Mouse (Mus musculus) MEL (cell line): ENCODE results near the gene Csnk2a2. TPM values are rescaled to one million over a fixed set of nuclear protein-coding genes. Genes with fewer than 3 reads are reported as not detected.
A peak's percentile ranks its signal among the peaks of the same experiment; 100 is the strongest.

Source experiments
- DNase-seq: peaks from one replicate; pipeline ENCODE4 v3.0.0; 2011; ENCODE audit warnings: low read depth, low spot score
- H3K27ac ChIP-seq: 2 replicates; pipeline ENCODE4 v1.5.1; 2012; ENCODE audit warnings: low read depth, mild to moderate bottlenecking, control low read depth, low read length, moderate library complexity; ENCODE audit not compliant: control insufficient read depth
- H3K27me3 ChIP-seq, 2 experiments: fragments of 150-350 bp in 1 of 2; sonication (generic) in 1 of 2; 2 replicates each; pipeline ENCODE4 v1.6.1; 2012; ENCODE audit warnings: low read length in 2 of 2, mild to moderate bottlenecking in 2 of 2, improper control_type of control experiment in 1 of 2, moderate library complexity in 1 of 2; ENCODE audit not compliant: insufficient read depth in 2 of 2, control insufficient read depth in 1 of 2
- H3K36me3 ChIP-seq, 2 experiments: 2 replicates each; pipeline ENCODE4 v1.6.1; 2012 to 2014; ENCODE audit warnings: low read length in 2 of 2, improper control_type of control experiment in 1 of 2, inconsistent platforms in 1 of 2, mild to moderate bottlenecking in 1 of 2; ENCODE audit not compliant: insufficient read depth in 2 of 2, control insufficient read depth in 1 of 2
- H3K4me1 ChIP-seq, 2 experiments: fragments of 150-350 bp in 1 of 2; sonication (generic) in 1 of 2; 2 replicates each; pipeline ENCODE4 v1.6.1; 2012; ENCODE audit warnings: low read length in 2 of 2, improper control_type of control experiment in 1 of 2, mild to moderate bottlenecking in 1 of 2; ENCODE audit not compliant: insufficient read depth in 2 of 2, control insufficient read depth in 1 of 2
- H3K4me3 ChIP-seq, 2 experiments: fragments of 150-350 bp in 1 of 2; sonication (generic) in 1 of 2; 2 replicates each; pipeline ENCODE4 v1.5.1; 2012; ENCODE audit warnings: low read depth in 2 of 2, low read length in 2 of 2, mild to moderate bottlenecking in 2 of 2, moderate library complexity in 2 of 2, control low read depth in 1 of 2, improper control_type of control experiment in 1 of 2; ENCODE audit not compliant: control insufficient read depth in 1 of 2, insufficient read depth in 1 of 2
- H3K79me2 ChIP-seq: 2 replicates; pipeline ENCODE4 v1.6.1; 2012; ENCODE audit warnings: mild to moderate bottlenecking, low read length, moderate library complexity; ENCODE audit not compliant: control insufficient read depth, poor library complexity, insufficient read depth
- H3K9ac ChIP-seq: 2 replicates; pipeline ENCODE4 v1.6.1; 2012; ENCODE audit warnings: low read depth, mild to moderate bottlenecking, control low read depth, low read length, moderate library complexity; ENCODE audit not compliant: control insufficient read depth, poor library complexity, severe bottlenecking
- H3K9me3 ChIP-seq: fragments of 150-350 bp; sonication (generic); replicated peaks from 2 replicates; pipeline ENCODE4 v1.6.1; 2012; ENCODE audit warnings: mild to moderate bottlenecking, low read length, improper control_type of control experiment, moderate library complexity; ENCODE audit not compliant: insufficient read depth
- CHD2 ChIP-seq: IDR thresholded peaks from 2 replicates; pipeline ENCODE4 v1.6.1; 2011; ENCODE audit warnings: low read length, improper control_type of control experiment
- CTCF ChIP-seq, 3 experiments: IDR thresholded peaks in 2 of 3; conservative IDR thresholded peaks in 1 of 3; 2 replicates each; pipeline ENCODE4 v1.5.1; 2011 to 2012; ENCODE audit warnings: low read length in 3 of 3, low read depth in 2 of 3, mild to moderate bottlenecking in 2 of 3, improper control_type of control experiment in 1 of 3, inconsistent platforms in 1 of 3, mixed read lengths in 1 of 3, moderate library complexity in 1 of 3; ENCODE audit not compliant: control insufficient read depth in 1 of 3, insufficient read depth in 1 of 3, poor library complexity in 1 of 3, severe bottlenecking in 1 of 3
- E2F4 ChIP-seq: IDR thresholded peaks from 2 replicates; pipeline ENCODE4 v1.6.1; 2011; ENCODE audit warnings: low read depth, low read length, improper control_type of control experiment, borderline replicate concordance
- ELF1 ChIP-seq: IDR thresholded peaks from 2 replicates; pipeline ENCODE4 v1.6.1; 2014; ENCODE audit warnings: low read depth, mild to moderate bottlenecking, inconsistent platforms, low read length, improper control_type of control experiment, moderate library complexity
- EP300 ChIP-seq, 2 experiments: IDR thresholded peaks; 2 replicates each; pipeline ENCODE4 v1.6.1; 2011; ENCODE audit warnings: improper control_type of control experiment in 2 of 2, low read length in 2 of 2, low read depth in 1 of 2, mild to moderate bottlenecking in 1 of 2
- ETS1 ChIP-seq: IDR thresholded peaks from 2 replicates; pipeline ENCODE4 v1.6.1; 2012; ENCODE audit warnings: low read depth, mild to moderate bottlenecking, inconsistent platforms, low read length, improper control_type of control experiment, moderate library complexity
- GABPA ChIP-seq: IDR thresholded peaks from 2 replicates; pipeline ENCODE4 v1.6.1; 2012; ENCODE audit warnings: low read depth, mild to moderate bottlenecking, inconsistent platforms, low read length, improper control_type of control experiment, moderate library complexity
- GATA1 ChIP-seq: IDR thresholded peaks from 2 replicates; pipeline ENCODE4 v1.6.1; 2011; ENCODE audit warnings: low read depth, low read length, improper control_type of control experiment
- HCFC1 ChIP-seq: IDR thresholded peaks from 2 replicates; pipeline ENCODE4 v1.6.1; 2012; ENCODE audit warnings: low read depth, mild to moderate bottlenecking, inconsistent platforms, low read length, improper control_type of control experiment, moderate library complexity
- MAFK ChIP-seq: IDR thresholded peaks from 2 replicates; pipeline ENCODE4 v1.6.1; 2011; ENCODE audit warnings: low read depth, mild to moderate bottlenecking, low read length, improper control_type of control experiment, borderline replicate concordance
- MEF2A ChIP-seq: IDR thresholded peaks from 2 replicates; pipeline ENCODE4 v1.6.1; 2014; ENCODE audit warnings: low read depth, mild to moderate bottlenecking, inconsistent platforms, low read length, improper control_type of control experiment; ENCODE audit not compliant: poor library complexity, insufficient replicate concordance, severe bottlenecking; ENCODE audit errors: extremely low read depth
- MXI1 ChIP-seq: IDR thresholded peaks from 2 replicates; pipeline ENCODE4 v1.6.1; 2011; ENCODE audit warnings: mild to moderate bottlenecking, low read depth, low read length, improper control_type of control experiment
- MYB ChIP-seq: IDR thresholded peaks from 2 replicates; pipeline ENCODE4 v1.6.1; 2011; ENCODE audit warnings: mild to moderate bottlenecking, low read depth, low read length, improper control_type of control experiment
- MYC ChIP-seq: IDR thresholded peaks from 2 replicates; pipeline ENCODE4 v1.6.1; 2011; ENCODE audit warnings: low read depth, mild to moderate bottlenecking, low read length, improper control_type of control experiment, moderate library complexity
- POLR2AphosphoS2 ChIP-seq: IDR thresholded peaks from 2 replicates; pipeline ENCODE4 v1.6.1; 2011; ENCODE audit warnings: low read length, improper control_type of control experiment
- RAD21 ChIP-seq: IDR thresholded peaks from 2 replicates; pipeline ENCODE4 v1.6.1; 2011; ENCODE audit warnings: mild to moderate bottlenecking, low read depth, low read length, improper control_type of control experiment
- SIN3A ChIP-seq: IDR thresholded peaks from 2 replicates; pipeline ENCODE4 v1.6.1; 2012; ENCODE audit warnings: low read length, improper control_type of control experiment, inconsistent platforms
- TBP ChIP-seq: IDR thresholded peaks from 2 replicates; pipeline ENCODE4 v1.8.0; 2011; ENCODE audit warnings: low read depth, low read length, improper control_type of control experiment
- TCF12 ChIP-seq: IDR thresholded peaks from 2 replicates; pipeline ENCODE4 v1.6.1; 2014; ENCODE audit warnings: low read depth, mild to moderate bottlenecking, inconsistent platforms, low read length, improper control_type of control experiment, moderate library complexity
- UBTF ChIP-seq: IDR thresholded peaks from 2 replicates; pipeline ENCODE4 v1.6.1; 2012; ENCODE audit warnings: low read depth, mild to moderate bottlenecking, inconsistent platforms, low read length, improper control_type of control experiment, moderate library complexity, borderline replicate concordance; ENCODE audit not compliant: insufficient read depth
- USF2 ChIP-seq, 2 experiments: IDR thresholded peaks; 2 replicates each; pipeline ENCODE4 v1.6.1; 2011 to 2012; ENCODE audit warnings: improper control_type of control experiment in 2 of 2, low read length in 2 of 2, borderline replicate concordance in 1 of 2, inconsistent platforms in 1 of 2, low read depth in 1 of 2, mild to moderate bottlenecking in 1 of 2; ENCODE audit not compliant: insufficient read depth in 1 of 2
- ZKSCAN1 ChIP-seq: IDR thresholded peaks from 2 replicates; pipeline ENCODE4 v1.6.1; 2012; ENCODE audit warnings: low read depth, mild to moderate bottlenecking, inconsistent platforms, low read length, improper control_type of control experiment, moderate library complexity
- ZNF384 ChIP-seq: IDR thresholded peaks from 2 replicates; pipeline ENCODE4 v1.6.1; 2012; ENCODE audit warnings: low read depth, mild to moderate bottlenecking, inconsistent platforms, low read length, improper control_type of control experiment
- polyA plus RNA-seq, 2 experiments: library from polyadenylated mRNA; stranded (reverse) in 1 of 2; unstranded in 1 of 2; fragments of >175 nt in 1 of 2; fragments of >200 nt in 1 of 2; gene quantifications; 2 replicates each; pipeline versions ENCODE4 v1.2.1 to v1.2.4; 2012; ENCODE audit warnings: low replicate concordance in 2 of 2, low read depth in 1 of 2; ENCODE audit not compliant: insufficient read length in 2 of 2, insufficient read depth in 1 of 2, missing spikeins in 1 of 2
- total RNA-seq: library from RNA; depleted of rRNA; stranded (reverse); fragments of 300-350 nt; gene quantifications from 2 replicates; pipeline ENCODE4 v1.2.3, GENCODE M21; 2012

Csnk2a2 gene
- total and polyA plus RNA-seq, 3 experiments, result 44.0 to 121 TPM; not detected in 1

- H3K79me2 ChIP-seq, result no peaks in the 10 kb centered on the region
- TF ChIP-seq EP300 (IDR thresholded peaks at IDR 0.05; ENCODE audit: low read depth in 1 of 2, low read length in 2 of 2) (no peak), USF2 (IDR thresholded peaks at IDR 0.05; ENCODE audit: borderline replicate concordance in 1 of 2, insufficient read depth in 1 of 2, low read depth in 1 of 2, low read length in 2 of 2) (no peak), E2F4 (no peak), MYB (no peak), CHD2 (no peak), SIN3A (no peak), RAD21 (no peak), TBP (no peak), ETS1 (no peak), POLR2AphosphoS2 (no peak)
- TF ChIP-seq, all 39 proteins: peak for 0
- no peak for DNase-seq
- no peak overlapping the region for H3K4me3 ChIP-seq
- H3K9me3 ChIP-seq, result no peaks in the 10 kb centered on the region
- no peaks in the 10 kb centered on the region for H3K36me3 ChIP-seq
- no peak overlapping the region for H3K27ac ChIP-seq
- no peaks in the 10 kb centered on the region for H3K4me1 ChIP-seq
- no peaks in the 10 kb centered on the region; a peak in 3 of 4 replicates for H3K27me3 ChIP-seq
- H3K9ac ChIP-seq, result no peak overlapping the region
Measured at GRCm38 (mm10) chr8:95513219-95513618, 23.4 kb upstream of the Csnk2a2 start.

GRCm38 (mm10) chr8:95512257-95512656 is 22.4 kb upstream of the Csnk2a2 start:
- H3K4me3 ChIP-seq, result no peak overlapping the region
- H3K4me1 ChIP-seq, result no peaks in the 10 kb centered on the region
- no peak overlapping the region for H3K9ac ChIP-seq
- H3K36me3 ChIP-seq, result no peaks in the 10 kb centered on the region
- no peak for DNase-seq
- H3K27ac ChIP-seq, result no peak overlapping the region
- no peaks in the 10 kb centered on the region for H3K9me3 ChIP-seq
- no peaks in the 10 kb centered on the region; a peak in 3 of 4 replicates for H3K27me3 ChIP-seq
- H3K79me2 ChIP-seq, result no peaks in the 10 kb centered on the region
- TF ChIP-seq GABPA (no peak), EP300 (IDR thresholded peaks at IDR 0.05; ENCODE audit: low read depth in 1 of 2, low read length in 2 of 2) (no peak), USF2 (IDR thresholded peaks at IDR 0.05; ENCODE audit: borderline replicate concordance in 1 of 2, insufficient read depth in 1 of 2, low read depth in 1 of 2, low read length in 2 of 2) (no peak)

- DNase-seq, result no peak
- no peak for TF ChIP-seq MEF2A
- TF ChIP-seq CHD2, result no peak
- no peak for TF ChIP-seq TCF12
- TF ChIP-seq MYC, result no peak
- no peak for TF ChIP-seq MAFK
- TF ChIP-seq ZNF384, result no peak
- no peak for TF ChIP-seq EP300 (IDR thresholded peaks at IDR 0.05; ENCODE audit: low read depth in 1 of 2, low read length in 2 of 2)
- TF ChIP-seq MXI1, result no peak
- peak; percentile 22 for TF ChIP-seq RAD21
- TF ChIP-seq GATA1, result no peak
- no peak for TF ChIP-seq UBTF
- TF ChIP-seq ZKSCAN1, result no peak
- no peak for TF ChIP-seq TBP
- no peak for TF ChIP-seq ELF1
- TF ChIP-seq E2F4, result no peak
- no peak for TF ChIP-seq USF2 (IDR thresholded peaks at IDR 0.05; ENCODE audit: borderline replicate concordance in 1 of 2, insufficient read depth in 1 of 2, low read depth in 1 of 2, low read length in 2 of 2)
- peak; percentile 19 to 32 (median 23); a peak in 4 of 6 replicates for TF ChIP-seq CTCF (IDR thresholded peaks at IDR 0.05 in 2 of 3, conservative IDR thresholded peaks at IDR 0.05 in 1 of 3; ENCODE audit: control insufficient read depth in 1 of 3, insufficient read depth in 1 of 3, low read depth in 2 of 3, low read length in 3 of 3, poor library complexity in 1 of 3, severe bottlenecking in 1 of 3)
- TF ChIP-seq SIN3A, result no peak
- no peak for TF ChIP-seq POLR2AphosphoS2
- no peak for TF ChIP-seq HCFC1
Measured at GRCm38 (mm10) chr8:95506245-95506644, 16.4 kb upstream of the Csnk2a2 start.

More at GRCm38 (mm10) chr8:95506245-95506644, 16.4 kb upstream of the Csnk2a2 start:
- Histone ChIP-seq H3K4me3 (no peak overlapping the region), H3K27ac (no peak overlapping the region), H3K9me3 (no peaks in the 10 kb centered on the region), H3K36me3 (no peaks in the 10 kb centered on the region), H3K9ac (no peak overlapping the region), H3K4me1 (no peaks in the 10 kb centered on the region), H3K79me2 (no peaks in the 10 kb centered on the region), H3K27me3 (peaks cover 0 to 4% of the 10 kb centered on the region in 2 experiments; a peak in 3 of 4 replicates)
